Mouse (Mus musculus): Measurements from ENCODE around the gene Gm20390. TPM values are rescaled to one million over a fixed set of nuclear protein-coding genes. Genes with fewer than 3 reads are reported as not detected.
"Not testable (repeated sequence)": the region's sequence is repeated elsewhere in the genome, so short reads cannot be mapped to it uniquely, and the experiment has no call there.

Gm20390 gene
- total RNA-seq, 4 experiments from 2014 or later, result 11.7 to 17.8 (median 12.5) TPM

- DNase-seq (ENCODE audit: low spot score), result no peak
Observed at GRCm38 (mm10) chr11:93965391-93965790, 2.7 kb downstream of the Gm20390 start.

- no peak for DNase-seq (ENCODE audit: low spot score)
Observed at GRCm38 (mm10) chr11:93963013-93963412, 5.1 kb downstream of the Gm20390 start.

GRCm38 (mm10) chr11:93961482-93961881, 6.6 kb downstream of the Gm20390 start:
- DNase-seq (ENCODE audit: low spot score), result no peak

DNA sequence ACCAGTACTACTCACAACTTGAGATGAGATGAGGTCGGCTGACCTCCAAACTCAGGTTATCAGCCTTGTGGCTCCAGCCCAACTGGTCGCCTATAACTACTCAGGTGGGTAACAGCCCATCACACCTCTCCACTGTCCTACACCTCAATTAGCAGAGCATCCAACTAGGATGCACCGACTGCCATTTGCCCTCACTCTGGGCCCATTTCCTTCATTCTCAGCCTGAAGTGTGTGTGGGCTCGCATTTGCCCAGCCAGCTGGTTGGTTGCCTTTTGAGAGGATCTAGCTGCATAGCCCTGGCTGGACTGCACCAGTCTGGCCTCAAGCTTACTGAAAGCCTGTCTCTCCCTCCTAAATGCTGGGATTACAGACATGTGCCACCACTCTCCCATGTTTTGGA, 10.3 kb downstream of the Gm20390 start:
- no peak for DNase-seq (ENCODE audit: low spot score)

DNA sequence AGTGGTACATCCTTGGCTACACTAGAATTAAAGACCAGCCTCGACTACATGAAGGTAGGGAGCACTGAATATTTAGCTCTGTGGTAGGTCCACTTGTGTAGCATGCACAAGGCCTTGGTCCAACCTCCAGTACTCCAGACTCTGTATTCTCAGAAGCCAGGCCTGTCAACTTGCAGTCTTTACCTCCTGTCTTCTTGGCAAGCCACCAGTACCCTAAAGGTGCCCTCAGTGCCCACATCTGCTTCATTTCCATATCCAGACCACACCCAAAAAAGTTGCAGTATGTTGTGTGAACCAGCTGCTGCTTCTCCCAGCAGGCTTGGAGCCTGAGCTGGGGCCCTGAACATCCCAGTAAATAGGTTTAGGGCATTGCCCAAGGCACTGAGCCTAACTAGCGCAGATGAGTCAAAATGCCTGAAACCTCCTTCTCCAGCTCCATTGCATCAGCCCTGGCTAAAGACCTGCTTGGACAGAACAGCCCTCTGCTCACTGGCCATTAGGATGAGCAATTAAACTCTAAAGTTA, 11.0 kb downstream of the Gm20390 start:
- DNase-seq (ENCODE audit: low spot score), result no peak

- no peak for DNase-seq (ENCODE audit: low spot score)
Observed at GRCm38 (mm10) chr11:93956159-93956558, 11.9 kb downstream of the Gm20390 start, which contains the start of gene Nme2. Nme2 (minus strand) TSS chr11:93956259.

- peak; percentile 93 for DNase-seq (ENCODE audit: low spot score)
Observed at GRCm38 (mm10) chr11:93955256-93956150, 12.6 kb downstream of the Gm20390 start.

- no peak for DNase-seq (ENCODE audit: low spot score)
Observed at GRCm38 (mm10) chr11:93954738-93955255, 13.3 kb downstream of the Gm20390 start.

- DNase-seq (ENCODE audit: low spot score), result no peak
Observed at GRCm38 (mm10) chr11:93952376-93952775, 15.7 kb downstream of the Gm20390 start.

DNA sequence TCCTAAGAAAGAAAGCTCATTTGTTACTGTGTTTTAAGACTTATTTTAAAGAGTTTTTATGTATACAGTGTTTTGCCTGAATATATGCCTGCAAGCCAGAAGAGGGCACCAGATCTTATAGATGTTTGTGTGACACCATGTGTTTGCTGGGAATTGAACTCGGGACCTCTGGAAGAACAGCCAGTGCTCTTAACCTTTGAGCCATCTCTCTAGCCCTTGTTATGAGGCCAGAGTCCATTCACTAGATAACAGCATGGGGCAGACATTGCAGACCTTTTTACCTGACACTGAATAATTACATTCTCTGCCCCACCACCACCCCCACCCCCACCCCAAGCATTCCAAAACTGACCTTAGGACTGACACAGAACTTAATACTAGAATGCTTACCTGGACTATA, 18.0 kb downstream of the Gm20390 start:
- DNase-seq (ENCODE audit: low spot score), result no peak

DNA sequence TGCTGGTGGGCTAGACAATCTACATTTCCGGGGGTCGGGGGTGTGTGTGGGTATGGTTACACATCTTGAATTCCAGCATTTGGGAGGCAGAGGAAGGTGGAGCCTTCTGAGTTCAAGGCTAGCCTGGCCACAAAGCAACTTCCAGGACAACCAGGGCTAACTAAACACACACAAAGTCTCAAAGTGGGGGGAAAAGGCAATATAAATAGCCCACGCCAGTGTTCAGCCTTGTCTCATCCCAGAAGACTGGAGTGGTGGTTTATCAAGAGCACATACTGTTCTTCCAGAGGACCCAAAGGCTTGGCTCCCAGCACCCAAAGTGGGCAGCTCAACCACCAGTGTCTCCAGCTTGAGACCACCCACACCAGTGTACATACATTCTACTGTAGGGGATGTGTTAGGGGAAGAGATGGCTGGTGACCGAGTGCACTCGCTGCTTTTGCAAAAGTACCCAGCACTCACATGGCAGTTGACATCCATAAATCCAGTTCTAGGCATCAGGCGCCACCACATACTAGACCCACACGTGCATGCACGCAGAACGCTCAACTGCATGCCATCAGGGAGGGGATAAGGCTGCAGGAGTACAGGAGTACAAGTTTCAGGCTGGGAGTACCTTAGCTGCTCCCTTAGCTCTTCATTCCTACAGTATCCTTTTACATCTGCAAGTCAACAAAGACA, 19.1 kb downstream of the Gm20390 start:
- no peak for DNase-seq (ENCODE audit: low spot score)

DNA sequence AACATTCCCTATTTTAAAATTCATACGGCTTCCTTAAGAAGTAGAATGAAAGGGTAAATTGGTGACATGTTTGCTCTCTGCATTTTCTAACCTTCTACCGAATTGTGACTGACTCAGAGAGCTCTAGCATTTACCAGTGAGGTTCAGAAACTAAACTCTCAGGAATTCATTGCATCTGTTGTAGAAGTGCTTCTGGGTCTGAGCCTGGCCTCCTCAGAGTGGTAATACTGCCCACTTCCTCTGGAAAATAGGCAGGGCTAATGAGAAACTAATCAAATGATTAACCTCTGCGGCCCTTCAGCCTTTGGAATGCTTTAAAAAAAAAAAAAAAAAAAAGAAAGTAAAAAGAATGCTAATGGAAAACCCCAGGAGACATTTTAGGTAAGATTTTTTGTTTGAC, 23.1 kb downstream of the Gm20390 start:
- no peak for DNase-seq (ENCODE audit: low spot score)

DNA sequence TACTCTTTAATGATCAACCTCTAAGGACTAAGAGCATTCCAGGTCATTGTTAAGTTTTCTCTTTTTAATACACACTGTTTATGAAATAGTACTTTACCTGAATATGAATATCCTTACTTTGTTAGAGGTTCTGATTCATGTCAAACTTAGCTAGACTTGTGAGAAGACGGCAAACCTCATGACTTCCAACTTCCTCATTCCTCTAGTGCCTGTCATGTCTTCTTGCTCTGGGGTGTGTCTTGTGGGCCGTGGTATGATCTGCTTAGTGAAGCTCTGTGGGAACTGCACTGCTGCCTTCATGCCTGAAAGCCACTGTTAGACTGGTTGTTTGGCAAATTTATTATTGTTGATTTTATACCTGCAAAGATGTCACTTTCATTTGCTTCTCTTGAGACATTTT, 27.2 kb downstream of the Gm20390 start:
- DNase-seq (ENCODE audit: low spot score), result no peak

- DNase-seq (ENCODE audit: low spot score), result no peak
Observed at GRCm38 (mm10) chr11:93929106-93929505, 39.0 kb downstream of the Gm20390 start.

DNA sequence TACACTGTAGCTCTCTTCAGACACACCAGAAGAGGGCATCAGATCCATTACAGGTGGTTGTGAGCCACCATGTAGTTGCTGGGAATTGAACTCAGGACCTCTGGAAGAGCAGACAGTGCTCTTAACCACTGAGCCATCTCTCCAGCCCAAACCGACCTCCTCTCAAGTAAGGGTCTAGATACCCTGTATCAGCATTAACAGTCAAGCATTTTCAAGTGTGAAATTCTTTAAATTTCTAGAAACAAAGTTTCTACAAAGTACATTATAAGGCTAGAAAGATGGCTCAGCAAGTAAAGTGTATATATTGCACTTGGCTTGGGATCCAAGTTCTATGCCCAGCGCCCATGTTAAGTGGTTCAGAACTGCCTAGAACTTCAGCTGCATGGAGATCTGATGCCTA, 53.1 kb downstream of the Gm20390 start:
- DNase-seq (ENCODE audit: low spot score), result not testable (repeated sequence)

GRCm38 (mm10) chr11:93911603-93912002, 56.5 kb downstream of the Gm20390 start:
- no peak for DNase-seq (ENCODE audit: low spot score)

DNA sequence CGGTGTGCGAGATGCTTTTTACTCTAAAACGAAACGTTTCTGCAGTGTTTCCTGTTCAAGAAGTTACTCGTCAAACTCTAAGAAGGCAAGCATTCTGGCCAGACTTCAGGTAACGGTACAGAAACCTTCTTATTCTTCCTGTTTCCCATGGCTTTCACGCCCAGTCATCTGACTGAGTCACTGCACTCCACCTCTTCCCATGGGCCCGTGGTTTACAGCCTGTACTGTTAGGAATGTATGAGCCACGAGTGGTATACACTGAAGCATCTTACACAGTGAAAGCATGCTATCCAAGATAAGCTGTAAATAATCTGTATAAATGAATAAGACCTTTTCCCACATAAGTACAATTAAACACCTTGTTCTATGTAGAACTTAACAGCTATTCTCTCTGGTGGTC, 59.3 kb downstream of the Gm20390 start:
- DNase-seq (ENCODE audit: low spot score), result no peak

- DNase-seq (ENCODE audit: low spot score), result no peak
Observed at GRCm38 (mm10) chr11:93907839-93908238, 60.3 kb downstream of the Gm20390 start.

DNA sequence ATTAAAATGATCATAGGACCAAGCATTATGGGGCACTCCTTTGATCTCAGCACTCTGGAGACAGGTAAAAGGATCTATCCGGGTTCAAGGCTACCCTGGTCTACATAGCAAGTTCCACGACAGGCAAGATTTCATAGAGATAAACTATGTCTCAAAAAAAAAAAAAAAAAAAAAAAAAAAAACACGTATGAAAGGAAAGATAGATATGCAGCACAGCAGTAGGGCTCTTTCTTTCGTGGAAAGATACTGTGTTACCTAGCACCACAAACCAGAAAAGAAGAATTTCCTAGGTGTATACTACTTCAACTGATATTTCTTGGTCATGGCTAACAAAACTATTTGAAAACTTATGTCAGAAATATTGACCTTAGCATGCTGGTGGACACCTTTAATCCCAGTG, 61.3 kb downstream of the Gm20390 start:
- DNase-seq (ENCODE audit: low spot score), result no peak
